Comparison of ENCODE assay signal across 26 mouse cellular contexts in genomic region chr2:142548766-142549165, GRCm38 (mm10).
"Had no signal": no experiment of that assay in that cellular context is flagged by ENCODE, and none has a peak within 500 bp of the region (broad histone marks: within the 10 kb centered on the region; RNA-seq: fewer than 3 reads in every experiment).

No protein-coding gene starts in this region.

- H3K4me3 ChIP-seq: heart, adult 2 months; heart, embryonic 10.5 days; heart, embryonic 12.5 days; hindbrain, embryonic 13.5 days; hindbrain, embryonic 15.5 days; kidney, embryonic 15.5 days; limb, embryonic 13.5 days; limb, embryonic 15.5 days; liver, embryonic 12.5 days had no signal

- H3K27me3 ChIP-seq: heart, embryonic 12.5 days; hindbrain, embryonic 13.5 days; hindbrain, embryonic 15.5 days; kidney, embryonic 15.5 days; limb, embryonic 13.5 days; limb, embryonic 15.5 days; liver, embryonic 12.5 days had no signal

- H3K27ac ChIP-seq: heart, adult 2 months; heart, embryonic 10.5 days; hindbrain, embryonic 13.5 days; hindbrain, embryonic 15.5 days; hindbrain, postnatal 0 days; kidney, embryonic 15.5 days; kidney, postnatal 0 days; limb, embryonic 13.5 days; limb, embryonic 15.5 days; liver, embryonic 12.5 days; liver, embryonic 14.5 days had no signal

- DNase-seq: gastrocnemius, postnatal 14 days; gastrocnemius, postnatal 36 days; heart, adult 11 months; heart, adult 2 months; heart, postnatal 10 days; heart, postnatal 36 days; kidney, adult 11 months; kidney, adult 2 months; kidney, adult 9 months; kidney, postnatal 14 days; kidney, postnatal 36 days; layer of hippocampus, adult 9-11 months; layer of hippocampus, postnatal 36 days; left cerebral cortex, postnatal 4 days had no signal

- H3K4me1 ChIP-seq: heart, embryonic 10.5 days; heart, embryonic 12.5 days; hindbrain, embryonic 13.5 days; hindbrain, embryonic 15.5 days; kidney, embryonic 15.5 days; limb, embryonic 13.5 days; limb, embryonic 15.5 days; liver, embryonic 12.5 days had no signal

- H3K9ac ChIP-seq: heart, embryonic 12.5 days; hindbrain, embryonic 13.5 days; hindbrain, embryonic 15.5 days; kidney, embryonic 15.5 days; limb, embryonic 13.5 days; limb, embryonic 15.5 days; liver, embryonic 12.5 days; liver, embryonic 14.5 days had no signal

- H3K36me3 ChIP-seq: heart, embryonic 10.5 days; heart, embryonic 12.5 days; hindbrain, embryonic 13.5 days; hindbrain, embryonic 15.5 days; kidney, embryonic 15.5 days; limb, embryonic 13.5 days; limb, embryonic 15.5 days; liver, embryonic 12.5 days had no signal

- ATAC-seq: hindbrain, postnatal 0 days; intestine, embryonic 16.5 days; liver, embryonic 12.5 days had no signal

- H3K4me2 ChIP-seq: heart, embryonic 12.5 days; hindbrain, embryonic 13.5 days; hindbrain, embryonic 15.5 days; kidney, embryonic 15.5 days; limb, embryonic 13.5 days; limb, embryonic 15.5 days; liver, embryonic 12.5 days had no signal

- H3K9me3 ChIP-seq: heart, embryonic 10.5 days; heart, embryonic 12.5 days; hindbrain, embryonic 13.5 days; hindbrain, embryonic 15.5 days; kidney, embryonic 15.5 days; limb, embryonic 13.5 days; limb, embryonic 15.5 days; liver, embryonic 12.5 days had no signal
